Mouse (Mus musculus) lung, postnatal 0 days (tissue): Measurements from ENCODE around the gene Lrrc75a. TPM values are rescaled to one million over a fixed set of nuclear protein-coding genes. Genes with fewer than 3 reads are reported as not detected.

Experiments
- ATAC-seq: fragments of 200-750 bp; cut with Nextera tagmentation; 2 replicates; pipeline ENCODE4 v1.8.0; 2017; ENCODE audit warnings: moderate library complexity
- DNase-seq: peaks from one replicate; pipeline ENCODE4 v3.0.0-alpha.2; 2016; ENCODE audit warnings: low spot score
- H3K27ac ChIP-seq: fragments of 300-500 bp; sonication (generic); 2 replicates; pipeline ENCODE4 v1.5.1; 2014; ENCODE audit warnings: antibody characterized with exemption, mild to moderate bottlenecking, low read length, mixed read lengths
- H3K27me3 ChIP-seq: fragments of 300-500 bp; sonication (generic); replicated peaks from 2 replicates; pipeline ENCODE4 v1.6.1; 2014; ENCODE audit warnings: low read length, mixed read lengths; ENCODE audit not compliant: insufficient read depth
- H3K36me3 ChIP-seq: fragments of 300-500 bp; sonication (generic); 2 replicates; pipeline ENCODE4 v1.6.1; 2014; ENCODE audit warnings: low read length, mixed read lengths; ENCODE audit not compliant: insufficient read depth
- H3K4me1 ChIP-seq: fragments of 300-500 bp; sonication (generic); 2 replicates; pipeline ENCODE4 v1.6.1; 2014; ENCODE audit warnings: antibody characterized with exemption, low read depth, low read length, mixed read lengths; ENCODE audit not compliant: insufficient read depth
- H3K4me2 ChIP-seq: fragments of 300-500 bp; sonication (generic); replicated peaks from 2 replicates; pipeline ENCODE4 v1.6.1; 2014; ENCODE audit warnings: low read depth, mild to moderate bottlenecking, low read length, moderate library complexity, mixed read lengths
- H3K4me3 ChIP-seq: fragments of 300-500 bp; sonication (generic); 2 replicates; pipeline ENCODE4 v1.5.1; 2014; ENCODE audit warnings: low read depth, low read length
- H3K9ac ChIP-seq: fragments of 300-500 bp; sonication (generic); replicated peaks from 2 replicates; pipeline ENCODE4 v1.6.1; 2014; ENCODE audit warnings: low read depth, mild to moderate bottlenecking
- H3K9me3 ChIP-seq: fragments of 300-500 bp; sonication (generic); 2 replicates; pipeline ENCODE4 v1.6.1; 2016; ENCODE audit warnings: low read length, mixed read lengths
- CTCF ChIP-seq: IDR thresholded peaks from 2 replicates; pipeline ENCODE4 v1.5.1; 2016; ENCODE audit warnings: antibody characterized with exemption, mild to moderate bottlenecking
- EP300 ChIP-seq: IDR thresholded peaks from 2 replicates; pipeline ENCODE4 v1.6.1; 2016; ENCODE audit warnings: antibody characterized with exemption, mild to moderate bottlenecking, control low read depth
- WGBS: fragments of 180-500 bp; shearing (Covaris S2); extraction: QIAGEN DNeasy Blood & Tissue Kit; methylation state at CpG from one replicate; pipeline ENCODE4 v1.1.7; 2014; 5-methylcytosine and 5-hydroxymethylcytosine counted together
- polyA plus RNA-seq: library from polyadenylated mRNA; unstranded; fragments of >200 nt; fragmentation: Nextera tagmentation; extraction: Ambion mirVana; gene quantifications from 2 replicates; pipeline ENCODE4 v1.2.1, GENCODE M21; 2015

Lrrc75a gene
- polyA plus RNA-seq, 1 experiment from 2014 or later, result 15.0 TPM

DNA sequence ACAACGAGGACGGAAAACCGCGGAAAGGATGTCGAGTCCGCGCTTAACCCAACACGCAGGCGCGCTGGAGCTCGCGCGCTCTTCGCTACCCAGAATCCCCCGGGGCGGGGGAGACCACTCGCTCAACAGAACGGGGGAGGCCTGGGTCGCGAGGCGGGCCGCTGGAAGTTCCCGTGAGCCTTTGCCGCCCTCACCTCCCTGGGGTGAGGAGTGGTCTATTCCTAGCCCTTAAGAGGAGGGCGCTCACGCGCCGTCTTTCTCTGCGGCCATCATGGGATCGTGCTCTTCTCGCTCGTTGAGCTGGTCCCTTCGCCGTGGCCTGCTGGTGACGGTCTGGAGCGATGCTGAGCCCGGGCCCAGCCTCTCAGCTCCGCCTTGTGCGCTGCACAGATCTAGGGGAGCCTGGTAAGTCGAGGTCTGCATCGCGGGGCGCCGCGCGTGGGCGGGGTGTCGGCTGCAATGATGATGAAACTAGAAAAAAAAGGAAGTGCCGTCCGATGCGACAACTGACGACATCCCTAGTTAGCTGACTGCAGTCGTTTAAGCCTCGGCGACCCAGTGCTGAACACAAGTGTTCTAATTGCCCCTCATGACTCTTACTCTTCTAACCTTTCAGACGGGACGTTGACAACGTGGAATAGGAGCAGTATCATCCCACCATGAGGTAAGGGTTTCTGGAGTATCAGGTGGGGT, 45.6 kb downstream of the Lrrc75a start:
- H3K9ac ChIP-seq, result peak overlapping the region; percentile 82
- peaks cover 12% of the 10 kb centered on the region for H3K36me3 ChIP-seq
- H3K4me3 ChIP-seq, result peak overlapping the region; percentile 78
- H3K27me3 ChIP-seq, result no peaks in the 10 kb centered on the region
- H3K4me1 ChIP-seq, result no peaks in the 10 kb centered on the region; the same call in 1 of the 2 replicates
- DNase-seq (peak; percentile 98), ATAC-seq (peak; percentile 97)
- peak overlapping the region; percentile 74 for H3K4me2 ChIP-seq
- WGBS, result under 1% methylated on average over 58 of the region's 58 CpGs
- TF ChIP-seq EP300 (no peak), CTCF (peak; percentile 57)
- peak overlapping the region; percentile 90 for H3K27ac ChIP-seq
- H3K9me3 ChIP-seq, result no peaks in the 10 kb centered on the region

DNA sequence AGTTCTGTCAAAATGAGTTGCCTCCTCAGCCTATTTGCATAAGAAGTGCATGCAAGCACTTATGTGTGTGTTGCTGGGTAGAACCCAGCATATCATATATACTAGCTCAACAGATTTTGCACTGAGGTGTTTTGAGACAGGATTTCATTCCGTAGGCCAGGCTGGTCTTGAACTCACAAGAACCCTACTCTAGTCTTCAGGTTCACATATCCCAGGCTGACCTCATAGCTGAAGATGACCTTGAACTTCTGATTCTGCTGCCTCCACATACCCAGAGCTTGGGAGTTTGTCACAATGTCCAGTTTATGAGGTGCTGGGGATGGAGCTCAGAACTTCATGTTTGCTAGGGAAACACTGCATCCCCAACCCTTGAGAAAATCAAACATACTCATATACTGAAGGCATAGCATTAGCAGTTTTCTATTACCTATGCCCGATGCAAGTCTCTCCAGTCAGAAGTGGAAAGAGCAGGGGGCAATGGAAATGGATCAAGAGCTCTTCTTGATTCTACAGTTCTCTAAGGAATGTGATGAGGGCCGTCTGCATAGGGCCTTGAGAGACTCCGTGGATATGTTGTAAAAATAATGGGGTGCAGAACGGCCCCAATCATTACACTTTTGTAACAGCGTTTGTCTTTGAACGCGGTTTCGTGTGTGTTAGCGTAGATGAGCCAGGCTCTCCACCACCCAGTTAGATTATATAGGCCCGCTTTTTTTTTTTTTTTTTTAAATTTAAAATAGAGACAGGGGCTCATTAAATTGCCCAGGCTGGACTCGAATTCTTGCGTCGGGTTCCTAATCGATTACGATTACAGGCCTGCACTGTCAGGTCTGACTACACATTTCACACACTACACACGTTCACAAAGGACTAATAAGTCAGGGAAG, 46.3 kb downstream of the Lrrc75a start:
- DNase-seq, result no peak
- H3K27ac ChIP-seq, result 0 out of 2 replicates have a peak overlapping the region, but pooled peaks have one; percentile 90
- peak overlapping the region; percentile 74 for H3K4me2 ChIP-seq
- peak overlapping the region; percentile 78 for H3K4me3 ChIP-seq
- H3K9me3 ChIP-seq, result no peaks in the 10 kb centered on the region
- no peak for TF ChIP-seq CTCF
- no peak for TF ChIP-seq EP300
- H3K27me3 ChIP-seq, result no peaks in the 10 kb centered on the region
- no peak for ATAC-seq
- peak overlapping the region; percentile 82 for H3K9ac ChIP-seq
- WGBS, result 10% methylated on average over 17 of the region's 17 CpGs
- H3K36me3 ChIP-seq, result peaks cover 12% of the 10 kb centered on the region
- H3K4me1 ChIP-seq, result no peaks in the 10 kb centered on the region; the same call in 1 of the 2 replicates

DNA sequence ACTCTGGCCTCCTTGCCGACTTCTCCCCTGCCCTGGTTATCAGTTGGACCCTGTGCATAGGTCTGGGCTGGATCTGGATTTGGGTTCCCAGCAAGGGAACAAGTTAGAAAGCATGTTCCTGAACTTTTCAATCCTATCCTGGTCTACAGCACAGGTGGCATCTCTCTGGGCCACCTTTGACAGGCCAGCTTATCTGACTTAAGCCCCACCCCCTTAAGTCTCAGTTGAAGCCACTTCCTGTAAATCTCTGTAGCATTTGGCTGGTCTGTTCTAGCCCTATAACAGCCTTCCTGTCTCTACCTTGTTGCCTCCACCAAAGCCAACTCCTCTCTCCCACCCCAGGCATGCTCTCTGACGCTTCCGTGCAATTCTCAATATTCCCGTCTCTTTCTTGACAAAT, 49.8 kb downstream of the Lrrc75a start:
- 41% methylated on average over 4 of the region's 4 CpGs for WGBS
- no peak for TF ChIP-seq CTCF
- TF ChIP-seq EP300, result no peak
- Histone ChIP-seq H3K4me3 (no peak overlapping the region), H3K27ac (no peak overlapping the region), H3K9me3 (no peaks in the 10 kb centered on the region), H3K27me3 (no peaks in the 10 kb centered on the region), H3K4me2 (no peak overlapping the region), H3K9ac (no peak overlapping the region), H3K4me1 (no peaks in the 10 kb centered on the region; the same call in 1 of the 2 replicates), H3K36me3 (no peaks in the 10 kb centered on the region)
- DNase-seq (peak; percentile 24), ATAC-seq (no peak)

DNA sequence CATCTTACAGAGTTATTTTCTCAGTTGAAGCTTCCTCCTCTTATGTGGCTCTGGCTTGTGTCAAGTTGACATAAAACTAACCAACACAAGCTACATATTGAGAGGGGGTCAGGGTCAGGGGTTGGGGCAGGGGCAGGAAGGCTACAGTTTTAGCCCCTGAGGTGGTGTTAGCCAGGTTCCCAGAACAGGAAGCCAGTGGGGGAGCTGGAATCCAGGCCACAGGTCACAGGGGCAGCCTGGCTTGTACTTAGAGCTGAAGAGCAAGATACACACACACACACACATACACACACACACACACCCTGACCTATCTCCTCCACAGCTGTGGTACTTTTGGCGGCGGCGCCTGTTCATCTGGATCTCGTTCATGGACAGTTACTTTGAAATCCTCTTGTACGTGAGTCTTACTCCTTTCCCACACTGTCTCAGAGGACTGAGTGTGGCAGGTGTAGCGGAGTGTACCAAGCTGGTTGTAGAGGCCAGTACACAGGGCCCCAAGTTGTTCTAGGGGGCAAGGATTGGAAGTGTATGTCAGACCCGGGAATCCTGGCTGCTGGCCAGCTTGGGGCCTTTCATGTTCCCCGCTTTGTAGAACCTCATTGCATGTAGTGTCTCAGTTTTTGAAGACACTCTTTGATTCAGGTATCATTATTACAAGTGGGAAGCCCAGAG, 56.3 kb downstream of the Lrrc75a start:
- no peaks in the 10 kb centered on the region for H3K36me3 ChIP-seq
- ATAC-seq, result peak; percentile 75
- WGBS, result 47% methylated on average over 8 of the region's 8 CpGs

DNA sequence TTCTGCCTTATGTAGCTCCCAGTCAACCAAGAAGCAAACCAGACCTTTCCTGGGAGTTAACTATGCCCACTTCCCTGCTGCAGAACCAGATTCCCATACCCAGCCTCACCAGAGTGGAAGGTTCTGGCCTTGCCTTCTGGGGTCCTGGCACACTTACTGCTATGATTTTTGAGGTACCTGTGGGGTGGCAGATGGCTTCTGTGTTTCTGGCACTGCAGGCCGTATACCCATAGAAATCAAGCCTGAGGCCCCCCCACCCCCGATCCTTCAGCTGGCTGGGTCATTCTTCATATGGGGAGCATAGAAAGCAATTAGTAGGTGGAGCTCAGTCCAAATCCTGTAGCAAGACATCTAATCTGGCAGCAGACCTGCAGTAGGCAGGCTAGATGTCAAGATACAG, 57.3 kb downstream of the Lrrc75a start:
- DNase-seq (no peak), ATAC-seq (no peak)
- H3K27ac ChIP-seq, result no peak overlapping the region
- no peak overlapping the region for H3K4me3 ChIP-seq
- H3K9me3 ChIP-seq, result no peaks in the 10 kb centered on the region
- 83% methylated on average over 2 of the region's 2 CpGs for WGBS
- H3K4me1 ChIP-seq, result no peaks in the 10 kb centered on the region
- H3K36me3 ChIP-seq, result no peaks in the 10 kb centered on the region
- H3K4me2 ChIP-seq, result no peak overlapping the region
- no peaks in the 10 kb centered on the region for H3K27me3 ChIP-seq
- TF ChIP-seq EP300 (no peak), CTCF (no peak)
- H3K9ac ChIP-seq, result no peak overlapping the region

More for the DNA sequence above, 56.3 kb downstream of the Lrrc75a start:
- Histone ChIP-seq H3K4me1 (no peaks in the 10 kb centered on the region), H3K27ac (no peak overlapping the region), H3K4me3 (no peak overlapping the region), H3K9ac (no peak overlapping the region), H3K9me3 (no peaks in the 10 kb centered on the region), H3K4me2 (no peak overlapping the region), H3K27me3 (no peaks in the 10 kb centered on the region)
- peak; percentile 15 for DNase-seq
- TF ChIP-seq EP300 (no peak), CTCF (no peak)

DNA sequence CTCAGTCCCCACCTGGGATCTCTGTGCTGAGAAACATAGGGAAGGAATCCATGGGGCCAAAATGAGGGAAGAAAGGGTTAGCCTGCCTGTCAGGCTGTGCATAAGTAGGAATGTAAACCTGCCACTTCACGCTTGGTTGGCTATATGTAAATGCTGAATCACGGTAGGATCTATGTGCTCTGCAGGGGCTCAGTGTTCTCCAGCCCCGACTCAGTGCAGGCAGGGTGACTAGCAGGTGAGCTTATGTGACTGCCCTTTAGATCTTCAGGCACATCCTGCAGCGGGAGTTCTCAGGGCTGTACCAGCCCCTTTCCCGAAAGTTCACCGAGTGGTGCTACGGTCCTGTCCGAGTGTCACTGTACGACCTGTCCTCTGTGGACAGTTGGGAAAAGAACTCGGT, 58.9 kb downstream of the Lrrc75a start:
- TF ChIP-seq CTCF, result no peak
- no peak for TF ChIP-seq EP300
- no peak for DNase-seq
- Histone ChIP-seq H3K27me3 (no peaks in the 10 kb centered on the region), H3K4me2 (no peak overlapping the region), H3K36me3 (no peaks in the 10 kb centered on the region), H3K27ac (no peak overlapping the region), H3K9me3 (no peaks in the 10 kb centered on the region), H3K4me1 (no peaks in the 10 kb centered on the region), H3K9ac (no peak overlapping the region), H3K4me3 (no peak overlapping the region)
- no peak for ATAC-seq
- WGBS, result 81% methylated on average over 10 of the region's 10 CpGs
